Mouse (Mus musculus) urinary bladder, adult 2 months (tissue): ENCODE data around the gene Mapk10. TPM values are rescaled to one million over a fixed set of nuclear protein-coding genes. Genes with fewer than 3 reads are reported as not detected.

Source experiments
- DNase-seq: peaks from one replicate; pipeline ENCODE4 v3.0.0; 2022; ENCODE audit warnings: low spot score
- polyA plus RNA-seq: library from polyadenylated mRNA; depleted of rRNA; stranded (reverse); fragments of >200 nt; gene quantifications from 2 replicates; pipeline ENCODE4 v1.2.3, GENCODE M21; 2012; rRNA removed

The Mapk10 gene
- polyA plus RNA-seq = 0.29 and 0.45 TPM in 2 replicates

DNA sequence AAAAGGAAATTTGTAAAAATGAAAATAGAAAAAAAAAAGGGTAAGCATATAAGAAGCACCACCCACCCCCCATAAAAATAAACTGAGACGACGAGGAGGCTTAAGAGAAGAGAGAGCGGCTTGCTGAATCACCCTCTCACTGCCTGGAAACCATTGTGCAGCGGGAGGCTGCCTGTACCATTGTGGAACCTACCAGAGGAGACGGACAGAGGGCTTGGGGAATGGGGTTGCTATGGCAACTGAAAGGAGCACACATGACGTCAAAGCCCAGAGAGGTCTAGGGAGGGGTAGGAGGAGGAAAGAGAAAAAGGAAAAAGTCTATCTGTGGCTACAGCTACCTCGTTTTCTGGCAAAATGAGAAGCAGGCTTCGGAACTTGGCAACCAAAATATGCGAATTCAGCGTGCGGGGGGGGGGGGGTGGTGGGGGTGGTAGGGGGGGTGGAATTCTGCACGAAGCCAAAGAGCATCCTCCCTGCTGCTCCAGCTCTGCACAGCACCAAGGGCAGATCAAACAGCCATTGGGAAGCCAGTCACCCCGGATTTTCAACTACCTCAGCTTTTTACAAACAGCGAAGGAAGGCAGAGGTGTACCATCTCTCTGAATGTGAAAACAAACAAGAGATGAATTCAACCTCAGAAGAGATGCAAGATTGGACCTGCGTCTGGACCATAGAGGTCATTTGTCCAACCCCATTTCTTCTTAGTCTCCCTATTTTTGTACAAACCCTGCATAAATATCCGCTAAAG, at the start of gene Mapk10:
Gene Mapk10, minus strand, starts transcription at position 234 of the 748 bp plus-strand sequence.
- DNase-seq = no peak

DNA sequence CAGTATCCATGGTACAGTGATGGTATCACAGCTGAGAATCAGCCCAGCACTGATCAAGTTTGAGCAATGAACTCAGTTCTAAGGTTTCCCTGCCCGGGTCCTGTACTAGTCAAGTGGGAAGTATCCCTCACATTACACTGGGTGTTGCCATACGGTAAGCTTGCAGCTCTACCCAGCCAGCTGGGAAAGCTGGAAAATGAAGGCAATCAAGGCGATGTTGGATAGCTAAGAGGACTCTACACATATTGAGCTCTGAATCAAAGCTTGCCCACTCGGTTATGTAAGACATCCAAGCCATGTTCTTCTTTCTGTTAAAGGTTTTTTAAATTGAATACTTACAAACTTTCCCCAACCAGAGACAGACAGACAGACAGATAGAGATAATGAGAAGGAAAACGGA, 45.0 kb upstream of the Mapk10 start:
- no peak for DNase-seq

DNA sequence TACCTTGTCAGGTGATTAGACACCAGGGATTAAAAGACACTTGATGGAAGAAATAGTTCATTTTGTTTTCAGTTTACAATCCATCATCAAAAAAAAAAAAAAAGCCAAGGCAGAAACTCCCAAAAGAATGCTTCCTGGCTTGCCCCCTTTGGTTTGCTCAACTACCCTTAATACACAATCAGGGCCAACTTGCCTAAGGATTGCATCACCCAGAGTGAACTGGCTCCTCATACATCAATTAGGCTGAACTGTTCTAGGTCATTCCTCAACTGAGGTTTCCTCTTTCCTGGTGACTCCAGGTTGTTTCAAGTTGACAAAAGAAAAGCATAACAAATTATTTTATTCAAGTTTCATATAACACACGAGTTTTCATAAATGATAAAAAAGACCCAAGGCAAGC, 31.3 kb upstream of the Mapk10 start:
- no peak for DNase-seq

- DNase-seq = no peak
Measured at GRCm38 (mm10) chr5:103231822-103232221, 20.7 kb upstream of the Mapk10 start.

DNA sequence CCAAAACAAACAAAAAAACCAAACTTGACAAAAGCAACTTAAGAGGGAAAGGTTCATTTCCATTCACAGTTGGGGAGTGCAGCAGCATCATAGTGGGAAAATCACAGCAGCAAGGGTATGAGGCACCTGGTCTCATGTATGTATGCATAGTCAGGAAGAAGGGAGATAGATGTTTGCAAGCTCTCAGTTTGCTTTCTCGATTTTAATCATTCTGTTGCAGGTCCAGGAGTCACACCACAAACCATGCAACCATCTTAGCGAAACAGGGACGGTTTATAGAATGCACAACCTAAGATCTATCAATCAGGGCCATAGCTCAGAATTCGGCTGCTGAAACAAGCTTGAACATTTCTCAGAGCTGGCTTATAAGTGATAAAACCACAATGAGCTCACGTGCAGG, 19.2 kb upstream of the Mapk10 start:
- DNase-seq = no peak

DNA sequence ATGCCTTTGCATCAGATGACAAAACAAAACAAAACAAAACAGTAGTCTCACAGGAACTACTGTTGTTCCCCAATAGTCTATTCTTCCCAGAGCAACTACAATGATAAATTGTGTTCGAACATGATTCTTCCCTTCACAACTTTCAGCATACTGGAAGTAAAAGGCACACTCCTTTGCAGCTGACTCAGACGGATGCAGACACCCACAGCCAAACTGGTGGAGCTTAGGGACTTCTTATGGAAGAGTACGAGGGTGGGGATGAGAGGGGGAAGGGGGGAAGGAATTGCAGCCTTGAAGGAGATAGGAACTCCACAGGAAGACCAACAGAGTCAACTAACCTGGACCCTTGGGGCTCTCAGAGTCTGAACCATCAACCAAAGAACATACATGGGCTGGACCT, 18.2 kb upstream of the Mapk10 start:
- DNase-seq = no peak

GRCm38 (mm10) chr5:103221997-103222396, 10.9 kb upstream of the Mapk10 start:
- no peak for DNase-seq

DNA sequence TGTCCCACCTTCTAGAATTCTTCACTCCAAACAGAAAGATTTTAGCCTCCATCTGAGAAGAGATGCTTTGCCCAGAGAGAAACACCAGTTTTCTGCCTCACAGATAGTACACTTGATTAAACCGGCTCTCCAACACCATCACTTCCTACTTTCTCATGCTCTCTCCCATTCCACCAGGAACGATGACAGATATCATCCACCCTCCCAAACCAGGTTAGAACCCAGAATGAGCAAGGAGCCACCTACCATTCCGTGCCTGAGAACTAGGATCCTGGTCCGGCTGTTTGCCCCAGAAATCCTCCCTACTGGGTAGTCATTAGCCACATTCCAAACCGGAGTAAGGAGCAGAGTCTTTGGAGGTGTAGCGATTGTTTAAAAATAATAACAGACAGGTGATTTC, 490 bp downstream of the Mapk10 start:
- no peak for DNase-seq

DNA sequence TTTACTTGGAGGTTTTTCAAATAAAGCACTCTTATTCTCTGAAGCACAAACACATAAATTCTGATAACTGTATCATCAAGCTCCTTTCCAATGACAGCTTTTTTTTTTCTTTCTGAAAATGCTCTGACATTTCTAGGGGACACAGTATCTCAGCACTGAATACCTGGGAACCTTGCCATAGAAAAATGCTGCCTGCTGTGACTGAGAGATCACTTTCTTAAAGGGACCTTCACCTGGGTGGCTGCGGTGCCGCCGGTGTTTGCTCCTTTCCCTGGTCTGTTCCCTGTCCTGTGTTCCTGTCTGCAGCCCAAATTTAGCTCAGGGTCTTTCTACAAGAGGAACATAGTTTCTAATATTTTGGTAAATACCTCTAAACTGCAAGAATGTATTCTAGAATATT, 1.1 kb downstream of the Mapk10 start:
- no peak for DNase-seq

GRCm38 (mm10) chr5:103209486-103209885, 1.6 kb downstream of the Mapk10 start:
- DNase-seq = no peak

GRCm38 (mm10) chr5:103208869-103209268, 2.3 kb downstream of the Mapk10 start:
- no peak for DNase-seq

- no peak for DNase-seq
Measured at GRCm38 (mm10) chr5:103208021-103208511, 3.1 kb downstream of the Mapk10 start.

- no peak for DNase-seq
Measured at GRCm38 (mm10) chr5:103197796-103198325, 13.3 kb downstream of the Mapk10 start.

- no peak for DNase-seq
Measured at GRCm38 (mm10) chr5:103194549-103194948, 16.6 kb downstream of the Mapk10 start.

GRCm38 (mm10) chr5:103193700-103194099, 17.4 kb downstream of the Mapk10 start:
- no peak for DNase-seq

DNA sequence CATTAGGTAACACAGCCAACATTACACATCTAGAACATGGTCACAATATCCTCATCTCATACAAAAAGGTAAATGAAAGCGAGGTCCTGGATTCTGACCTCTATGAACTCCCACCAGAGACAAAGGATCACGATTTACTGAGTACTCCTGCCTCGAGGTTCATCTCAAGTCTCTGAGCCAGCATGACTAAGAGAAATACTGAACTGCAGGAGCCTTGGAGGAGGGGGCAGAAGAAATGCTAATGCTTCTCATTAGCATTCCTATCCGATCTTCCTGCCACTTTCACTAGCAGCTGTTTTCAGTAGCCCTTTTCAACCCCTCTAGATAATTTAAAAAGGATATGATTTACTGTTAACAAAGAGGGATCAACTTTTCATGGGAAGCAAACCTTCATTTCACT, 19.6 kb downstream of the Mapk10 start:
- DNase-seq = no peak

DNA sequence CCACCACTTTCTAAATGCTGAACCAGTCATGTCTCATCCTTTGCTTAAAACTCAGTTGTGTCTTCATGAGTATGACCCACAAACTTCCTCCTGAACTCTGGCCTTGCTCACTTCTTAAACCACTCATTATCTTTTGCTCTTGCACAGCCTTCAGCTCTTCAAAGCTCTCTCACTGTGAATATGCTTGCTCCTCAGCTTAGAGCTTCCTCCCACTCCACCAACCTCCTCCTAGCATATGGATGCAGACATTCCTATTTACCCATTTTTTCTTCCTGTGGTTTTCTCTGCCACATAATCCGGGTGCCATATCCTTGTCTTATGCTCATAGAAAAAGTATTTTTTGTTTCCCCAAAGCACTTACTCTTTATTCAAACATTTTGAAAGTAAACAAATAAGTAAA, 26.9 kb downstream of the Mapk10 start:
- DNase-seq = no peak

DNA sequence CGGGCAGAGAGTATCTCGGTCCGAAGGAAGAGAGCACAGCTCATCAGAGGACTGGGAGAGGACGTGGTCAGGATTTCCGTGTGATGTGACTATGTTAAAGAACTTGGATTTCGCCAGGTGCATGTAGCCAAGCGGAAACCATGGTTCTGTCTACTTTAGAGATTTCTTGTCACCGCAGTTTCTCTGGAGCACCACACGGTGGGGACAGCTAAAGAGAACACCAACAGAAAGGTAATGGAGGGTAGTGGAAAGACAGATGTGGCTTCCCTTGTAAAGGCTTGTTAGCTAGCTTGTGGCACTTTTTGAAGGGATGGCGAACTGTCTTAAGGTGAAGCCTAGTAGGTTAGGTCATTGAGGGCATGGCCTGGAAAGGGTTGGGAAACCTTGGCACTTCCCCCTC, 29.5 kb downstream of the Mapk10 start:
- DNase-seq = no peak

DNA sequence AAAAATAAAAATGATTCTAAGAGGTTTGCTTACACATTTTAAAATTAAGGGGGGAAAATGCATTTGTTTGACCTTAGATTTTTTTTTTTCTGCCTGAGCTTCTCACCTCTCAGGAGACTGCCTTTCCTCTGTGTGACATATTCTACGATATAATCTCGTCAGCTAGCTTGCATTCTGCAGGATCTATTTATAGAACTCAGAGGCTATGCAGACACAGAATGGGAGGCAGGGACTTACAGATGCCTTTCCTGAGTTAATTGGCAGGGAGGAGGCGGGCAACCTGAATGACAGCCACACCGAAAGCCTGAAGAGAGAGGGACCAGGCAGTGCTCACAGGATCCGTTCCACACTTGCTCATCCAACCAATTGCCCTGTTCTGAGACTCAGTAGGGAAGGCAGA, 34.1 kb downstream of the Mapk10 start:
- DNase-seq = no peak

DNA sequence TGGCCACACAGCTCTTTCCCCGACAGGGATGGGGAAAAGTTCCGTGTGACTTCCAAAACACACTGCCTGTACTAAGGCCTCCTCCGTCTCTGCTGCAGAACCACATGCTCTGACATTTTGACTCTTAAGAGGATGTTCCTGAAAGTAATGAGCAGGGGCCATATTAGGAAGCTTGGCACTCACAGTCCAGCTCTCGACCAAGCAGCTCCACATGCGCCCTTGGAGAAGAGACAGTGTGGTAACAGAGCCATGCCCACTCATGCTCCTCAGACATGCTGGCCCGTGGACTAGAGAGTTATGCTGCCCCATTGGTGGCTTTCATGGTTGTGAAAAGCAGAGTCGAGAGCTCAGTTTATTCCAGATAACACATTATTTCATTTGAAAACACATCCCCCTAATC, 35.1 kb downstream of the Mapk10 start:
- no peak for DNase-seq

DNA sequence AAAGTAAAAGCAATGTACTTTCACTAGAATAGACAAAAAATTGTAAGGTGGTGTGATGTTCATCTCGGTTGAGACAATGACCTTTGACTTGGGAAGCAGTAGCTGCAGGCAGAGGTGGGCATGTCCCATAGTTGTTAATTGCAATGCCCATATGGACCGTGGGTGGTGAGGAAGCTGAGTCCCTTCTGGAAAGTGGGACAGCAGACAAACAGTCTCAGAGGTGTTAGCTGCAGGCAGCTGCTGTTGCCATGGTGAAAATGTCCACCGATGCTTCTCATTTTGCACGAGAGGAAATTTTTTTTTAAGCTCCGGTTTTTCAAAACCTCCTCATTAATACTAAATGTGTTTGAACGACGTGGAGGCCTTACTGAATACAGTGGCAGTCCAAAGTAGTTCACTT, 36.5 kb downstream of the Mapk10 start:
- no peak for DNase-seq

- DNase-seq = no peak
Measured at GRCm38 (mm10) chr5:103171207-103171606, 39.9 kb downstream of the Mapk10 start.

- no peak for DNase-seq
Measured at GRCm38 (mm10) chr5:103167371-103167770, 43.8 kb downstream of the Mapk10 start.

DNA sequence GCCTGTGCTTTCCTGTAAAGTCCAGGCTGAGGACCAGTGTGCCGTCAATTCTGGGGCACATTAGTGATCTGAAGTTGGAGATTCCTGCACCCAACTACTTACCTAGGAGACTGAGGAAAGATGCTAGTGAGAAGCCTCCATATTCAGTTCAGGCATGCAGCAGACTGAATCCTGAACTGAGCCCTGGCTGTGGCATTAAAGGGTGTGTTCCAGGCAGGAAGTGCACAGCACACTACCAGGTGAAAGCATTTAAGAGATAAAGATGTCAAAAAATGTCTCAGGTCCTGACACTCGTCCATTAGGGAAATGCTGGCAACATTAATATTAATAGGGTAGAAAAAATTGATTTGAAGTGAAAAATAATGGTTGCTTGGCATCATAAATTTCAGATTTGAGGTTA, 44.4 kb downstream of the Mapk10 start:
- DNase-seq = no peak
